Mouse (Mus musculus) midbrain, postnatal 0 days (tissue): ENCODE measurements around the gene Scamp1. TPM values are rescaled to one million over a fixed set of nuclear protein-coding genes. Genes with fewer than 3 reads are reported as not detected.
A peak's percentile ranks its signal among the peaks of the same experiment; 100 is the strongest.

Experiments
- ATAC-seq: fragments of 200-750 bp; cut with Nextera tagmentation; 2 replicates; pipeline ENCODE4 v1.8.0; 2017; ENCODE audit warnings: moderate number of reproducible peaks, mild to moderate bottlenecking, moderate TSS enrichment, moderate library complexity; ENCODE audit not compliant: low FRiP score
- DNase-seq: peaks from one replicate; pipeline ENCODE4 v3.0.0-alpha.2; 2015; ENCODE audit warnings: low spot score
- H3K27ac ChIP-seq: fragments of 300-500 bp; sonication (generic); 2 replicates; pipeline ENCODE4 v1.5.1; 2014; ENCODE audit warnings: low read depth, mild to moderate bottlenecking, low read length, mixed read lengths
- H3K27me3 ChIP-seq: fragments of 300-500 bp; sonication (generic); 2 replicates; pipeline ENCODE4 v1.6.1; 2014; ENCODE audit warnings: low read length, control low read depth, mixed read lengths; ENCODE audit not compliant: insufficient read depth
- H3K36me3 ChIP-seq: fragments of 300-500 bp; sonication (generic); 2 replicates; pipeline ENCODE4 v1.6.1; 2014; ENCODE audit warnings: low read length, control low read depth, mixed read lengths; ENCODE audit not compliant: insufficient read depth
- H3K4me1 ChIP-seq: fragments of 300-500 bp; sonication (generic); 2 replicates; pipeline ENCODE4 v1.6.1; 2014; ENCODE audit warnings: mild to moderate bottlenecking, control low read depth, antibody characterized with exemption, low read length, mixed read lengths; ENCODE audit not compliant: insufficient read depth
- H3K4me2 ChIP-seq: fragments of 300-500 bp; sonication (generic); 2 replicates; pipeline ENCODE4 v1.6.1; 2014; ENCODE audit warnings: low read depth, mild to moderate bottlenecking, low read length, mixed read lengths; ENCODE audit not compliant: poor library complexity, severe bottlenecking
- H3K4me3 ChIP-seq: fragments of 300-500 bp; sonication (generic); 2 replicates; pipeline ENCODE4 v1.5.1; 2014; ENCODE audit warnings: low read depth, mild to moderate bottlenecking, low read length, moderate library complexity
- H3K9ac ChIP-seq: fragments of 300-500 bp; sonication (generic); replicated peaks from 2 replicates; pipeline ENCODE4 v1.6.1; 2014; ENCODE audit warnings: mild to moderate bottlenecking, low read length, moderate library complexity, mixed read lengths; ENCODE audit not compliant: poor library complexity, severe bottlenecking
- H3K9me3 ChIP-seq: fragments of 300-500 bp; sonication (generic); 2 replicates; pipeline ENCODE4 v1.6.1; 2016; ENCODE audit warnings: low read length, control low read depth
- CTCF ChIP-seq: IDR thresholded peaks from 2 replicates; pipeline ENCODE4 v1.5.1; 2016; ENCODE audit warnings: antibody characterized with exemption, mild to moderate bottlenecking
- WGBS: fragments of 180-500 bp; shearing (Covaris S2); extraction: QIAGEN DNeasy Blood & Tissue Kit; methylation state at CpG from one replicate; pipeline ENCODE4 v1.1.7; 2014; 5-methylcytosine and 5-hydroxymethylcytosine counted together
- polyA plus RNA-seq: library from polyadenylated mRNA; unstranded; fragments of >200 nt; fragmentation: Nextera tagmentation; extraction: Ambion mirVana; gene quantifications from 2 replicates; pipeline ENCODE4 v1.2.1, GENCODE M21; 2015
- total RNA-seq: library from RNA; depleted of rRNA; stranded (reverse); fragments of >200 nt; gene quantifications from 2 replicates; pipeline ENCODE4 v1.2.3, GENCODE M21; 2014

The Scamp1 gene
- total and polyA plus RNA-seq, 2 experiments from 2014 or later = 124 to 166 TPM

- DNase-seq = no peak
- Histone ChIP-seq H3K27ac (no peak overlapping the region), H3K4me3 (no peak overlapping the region), H3K9ac (no peak overlapping the region), H3K9me3 (no peaks in the 10 kb centered on the region), H3K27me3 (no peaks in the 10 kb centered on the region), H3K4me2 (no peak overlapping the region), H3K36me3 (peaks cover 6% of the 10 kb centered on the region; the same call in 1 of the 2 replicates), H3K4me1 (no peaks in the 10 kb centered on the region)
- no peak for TF ChIP-seq CTCF
- no peak for ATAC-seq
- WGBS = 92% methylated on average over 6 of the region's 6 CpGs
These were observed 87.0 kb downstream of the Scamp1 start for GRCm38 (mm10) chr13:94198616-94199015.

- no peak for TF ChIP-seq CTCF
- no peak for DNase-seq
- no peak for ATAC-seq
- H3K27ac ChIP-seq = no peak overlapping the region
- H3K4me3 ChIP-seq = no peak overlapping the region
- H3K9ac ChIP-seq = no peak overlapping the region
- H3K4me2 ChIP-seq = no peak overlapping the region
- H3K9me3 ChIP-seq = no peaks in the 10 kb centered on the region
- H3K27me3 ChIP-seq = no peaks in the 10 kb centered on the region
- H3K36me3 ChIP-seq = peaks cover 3% of the 10 kb centered on the region; the same call in 1 of the 2 replicates
- no peaks in the 10 kb centered on the region for H3K4me1 ChIP-seq
- 92% methylated on average over 4 of the region's 4 CpGs for WGBS
These were observed 92.4 kb downstream of the Scamp1 start for GRCm38 (mm10) chr13:94193227-94193626.

GRCm38 (mm10) chr13:94190386-94190785 is 95.3 kb downstream of the Scamp1 start:
- WGBS = 93% methylated on average over 1 of the region's 1 CpGs
- H3K9me3 ChIP-seq = no peaks in the 10 kb centered on the region
- H3K4me2 ChIP-seq = no peak overlapping the region
- TF ChIP-seq CTCF = no peak
- H3K27ac ChIP-seq = no peak overlapping the region
- H3K4me1 ChIP-seq = no peaks in the 10 kb centered on the region
- no peak overlapping the region for H3K9ac ChIP-seq
- no peaks in the 10 kb centered on the region for H3K36me3 ChIP-seq
- no peaks in the 10 kb centered on the region for H3K27me3 ChIP-seq
- H3K4me3 ChIP-seq = no peak overlapping the region
- DNase-seq (no peak), ATAC-seq (no peak)

- Histone ChIP-seq H3K9me3 (no peaks in the 10 kb centered on the region), H3K4me1 (no peaks in the 10 kb centered on the region), H3K4me2 (no peak overlapping the region), H3K36me3 (no peaks in the 10 kb centered on the region), H3K4me3 (no peak overlapping the region), H3K27me3 (no peaks in the 10 kb centered on the region), H3K9ac (no peak overlapping the region), H3K27ac (no peak overlapping the region)
- 19% methylated on average over 10 of the region's 10 CpGs for WGBS
- ATAC-seq (no peak), DNase-seq (peak; percentile 60)
- no peak for TF ChIP-seq CTCF
These were observed 97.2 kb downstream of the Scamp1 start for GRCm38 (mm10) chr13:94188200-94189086.

GRCm38 (mm10) chr13:94185631-94186030 is 100.0 kb downstream of the Scamp1 start:
- Histone ChIP-seq H3K4me3 (no peak overlapping the region), H3K4me2 (no peak overlapping the region), H3K27me3 (no peaks in the 10 kb centered on the region), H3K36me3 (no peaks in the 10 kb centered on the region), H3K27ac (no peak overlapping the region), H3K9ac (no peak overlapping the region), H3K9me3 (no peaks in the 10 kb centered on the region), H3K4me1 (no peaks in the 10 kb centered on the region)
- no peak for DNase-seq
- ATAC-seq = no peak
- WGBS = 85% methylated on average over 5 of the region's 6 CpGs
- TF ChIP-seq CTCF = no peak

GRCm38 (mm10) chr13:94184726-94185456 is 100.8 kb downstream of the Scamp1 start:
- ATAC-seq = no peak
- H3K4me2 ChIP-seq = no peak overlapping the region
- H3K27me3 ChIP-seq = no peaks in the 10 kb centered on the region
- H3K4me3 ChIP-seq = no peak overlapping the region
- no peaks in the 10 kb centered on the region for H3K9me3 ChIP-seq
- H3K36me3 ChIP-seq = no peaks in the 10 kb centered on the region
- H3K4me1 ChIP-seq = no peaks in the 10 kb centered on the region
- no peak overlapping the region for H3K9ac ChIP-seq
- no peak for TF ChIP-seq CTCF
- H3K27ac ChIP-seq = no peak overlapping the region
- DNase-seq = no peak
- WGBS = 88% methylated on average over 10 of the region's 10 CpGs
